Mouse (Mus musculus): Measurements from ENCODE around the gene 9530077C05Rik. TPM values are rescaled to one million over a fixed set of nuclear protein-coding genes. Genes with fewer than 3 reads are reported as not detected.
A peak's percentile ranks its signal among the peaks of the same experiment; 100 is the strongest.
"Not testable (repeated sequence)": the region's sequence is repeated elsewhere in the genome, so short reads cannot be mapped to it uniquely, and the experiment has no call there.

The 9530077C05Rik gene
- total RNA-seq, 2 experiments from 2014 or later: 0.39 to 0.55 TPM

DNA sequence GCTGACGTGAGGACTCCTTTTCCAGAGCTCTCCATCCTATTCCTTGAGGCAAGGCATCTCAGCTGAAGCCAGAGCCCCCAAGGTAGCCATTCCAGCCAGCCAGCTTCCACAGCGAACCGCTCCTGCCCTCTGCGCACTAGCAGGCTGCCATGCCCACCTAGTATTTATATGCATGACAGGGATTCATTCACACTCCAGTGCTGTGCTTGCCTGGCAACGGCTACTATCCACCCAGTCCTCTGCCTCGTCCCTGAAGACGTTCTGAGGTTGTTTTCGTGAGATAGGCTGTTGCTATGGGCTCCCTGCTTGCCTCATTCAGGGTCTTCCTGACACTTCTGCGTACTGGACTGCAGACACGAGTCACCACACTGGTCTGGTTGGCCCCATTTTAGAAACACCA lies 41.4 kb downstream of the 9530077C05Rik start:
- intact Hi-C loops (cut with DNase I): no loop called here
- no peak for DNase-seq

DNA sequence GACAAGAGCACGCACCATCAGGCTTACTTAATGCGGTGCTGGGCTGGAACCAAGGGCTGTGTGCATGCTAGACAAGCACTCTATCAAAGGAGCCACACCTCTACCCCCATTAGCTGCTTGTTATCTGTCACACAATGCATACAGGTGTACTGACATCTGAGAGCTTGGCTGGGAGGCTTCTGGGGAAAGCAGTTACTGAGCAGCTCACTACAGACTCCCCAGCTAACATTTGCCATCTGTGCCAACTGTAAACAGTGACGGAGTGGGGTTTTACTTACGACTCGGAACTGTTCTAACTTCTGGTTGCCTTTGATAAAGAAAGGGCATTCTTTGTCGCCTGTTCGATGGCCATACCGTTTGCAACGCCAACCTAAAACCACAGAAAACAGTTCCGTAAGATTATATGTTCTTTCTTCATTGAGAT lies 42.2 kb downstream of the 9530077C05Rik start:
- intact Hi-C loops (cut with DNase I): no loop called here
- no peak for DNase-seq

DNA sequence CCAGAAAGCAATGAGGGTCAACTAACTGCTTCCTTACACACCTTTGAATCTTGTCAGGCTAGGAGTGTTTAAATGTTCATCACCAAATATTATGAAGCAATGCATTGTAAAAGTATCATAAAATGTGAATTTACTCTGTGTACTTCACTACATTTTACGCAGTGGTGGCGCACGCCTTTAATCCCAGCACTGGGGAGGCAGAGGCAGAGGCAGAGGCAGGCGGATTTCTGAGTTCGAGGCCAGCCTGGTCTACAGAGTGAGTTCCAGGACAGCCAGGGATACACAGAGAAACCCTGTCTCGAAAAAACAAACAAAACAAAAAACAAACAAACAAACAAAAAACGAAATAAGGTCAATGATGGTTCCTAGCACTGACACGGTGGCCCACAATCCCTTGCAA lies 42.7 kb downstream of the 9530077C05Rik start, which contains the start of gene Gm17545:
TSS of gene Gm17545 (plus strand) at position 301 of the 400 bp plus-strand sequence.
- intact Hi-C loops (cut with DNase I); DNase-seq: not testable (repeated sequence)

DNA sequence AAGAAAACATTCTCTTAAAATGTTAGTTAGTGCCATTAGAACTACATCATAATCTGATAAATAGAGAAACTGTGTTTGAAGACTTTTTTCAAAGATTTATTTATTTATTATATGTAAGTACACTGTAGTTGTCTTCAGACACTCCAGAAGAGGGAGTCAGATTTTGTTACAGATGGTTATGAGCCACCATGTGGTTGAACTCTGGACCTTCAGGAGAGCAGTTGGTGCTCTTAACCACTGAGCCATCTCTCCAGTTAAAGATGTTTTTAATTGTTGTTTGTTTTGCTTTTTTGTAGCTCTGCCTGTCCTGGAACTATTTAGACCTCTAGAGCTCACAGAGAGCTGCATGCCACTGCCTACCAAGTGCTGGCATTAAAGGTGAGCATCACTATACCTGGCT lies 43.7 kb downstream of the 9530077C05Rik start:
- DNase-seq: no peak
- intact Hi-C loops (cut with DNase I): no loop called here

DNA sequence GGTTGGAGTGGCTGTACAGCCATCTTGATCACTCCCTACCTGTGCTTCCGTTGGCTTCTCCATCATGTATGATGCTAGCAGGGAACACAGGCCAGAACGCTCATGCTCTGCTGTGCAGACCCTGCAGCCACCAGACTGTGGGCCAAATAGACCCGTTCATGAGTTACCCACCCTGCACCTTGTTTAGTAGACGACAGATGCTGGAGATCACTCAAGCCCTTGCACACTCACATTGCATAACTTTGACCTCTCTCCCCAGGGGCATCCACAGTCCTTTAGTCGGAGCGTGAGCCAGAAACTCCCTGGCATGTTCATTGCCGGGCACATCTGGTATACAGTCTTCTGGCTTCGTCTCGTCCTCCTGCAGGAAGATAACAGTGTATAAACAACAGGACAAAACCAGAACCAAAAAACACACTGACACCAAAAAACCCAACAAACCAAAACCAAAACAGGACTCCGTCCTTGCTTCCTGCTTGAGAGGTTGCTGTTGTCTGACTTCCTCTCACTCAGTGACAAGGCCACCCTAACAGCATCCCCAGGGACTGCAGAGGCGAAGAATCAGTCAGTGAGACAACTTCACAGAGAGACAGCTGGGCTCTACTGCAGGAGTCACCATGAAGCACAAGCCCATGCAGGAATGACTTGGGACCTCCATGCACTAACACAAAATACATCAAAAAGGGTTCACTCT lies 46.0 kb downstream of the 9530077C05Rik start:
- DNase-seq: peak in 1 of 2 experiments; percentile 13
- intact Hi-C loops (cut with DNase I): no loop called here

DNA sequence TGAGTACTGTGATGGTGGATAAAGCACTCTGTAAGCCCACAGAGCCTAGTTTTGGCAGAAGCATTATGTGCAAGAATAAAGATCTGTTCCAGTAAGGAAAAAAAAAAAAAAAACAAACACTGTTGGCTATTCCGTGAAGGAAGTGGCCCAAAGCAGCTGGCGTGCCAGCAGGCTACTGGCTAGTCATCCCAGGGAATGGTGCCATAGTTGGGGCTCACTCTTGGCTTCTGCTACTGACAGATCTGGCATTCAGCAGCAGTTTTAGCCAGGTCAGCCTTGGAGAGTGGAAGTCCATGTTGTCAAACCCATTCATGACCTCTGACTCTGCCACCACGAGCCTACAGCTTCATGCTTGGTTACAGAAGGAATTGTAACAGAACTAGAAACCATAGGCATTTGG lies 50.6 kb downstream of the 9530077C05Rik start:
- peak in 1 of 2 experiments; percentile 35 for DNase-seq
- intact Hi-C loops (cut with DNase I): no loop called here

DNA sequence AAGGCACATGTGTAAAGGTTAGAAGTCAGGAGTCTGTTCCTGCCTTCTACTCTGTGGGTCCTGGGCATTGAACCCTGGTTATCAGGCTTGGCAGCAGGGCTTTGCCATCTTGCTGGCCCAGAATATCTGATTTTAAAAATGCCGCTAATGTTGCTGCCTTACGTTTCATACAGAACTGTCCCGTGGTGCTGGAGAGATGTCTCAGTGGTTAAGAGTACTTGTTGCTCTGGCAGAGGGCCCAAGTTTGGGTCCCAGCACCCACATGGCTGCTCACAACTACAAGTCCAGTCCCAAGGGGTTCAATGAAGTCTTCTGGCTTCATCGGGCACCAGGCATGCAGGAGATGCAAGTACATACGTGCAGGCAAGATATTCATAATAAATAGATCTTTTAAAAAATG lies 54.9 kb downstream of the 9530077C05Rik start:
- DNase-seq: no peak
- intact Hi-C loops (cut with DNase I): no loop called here

DNA sequence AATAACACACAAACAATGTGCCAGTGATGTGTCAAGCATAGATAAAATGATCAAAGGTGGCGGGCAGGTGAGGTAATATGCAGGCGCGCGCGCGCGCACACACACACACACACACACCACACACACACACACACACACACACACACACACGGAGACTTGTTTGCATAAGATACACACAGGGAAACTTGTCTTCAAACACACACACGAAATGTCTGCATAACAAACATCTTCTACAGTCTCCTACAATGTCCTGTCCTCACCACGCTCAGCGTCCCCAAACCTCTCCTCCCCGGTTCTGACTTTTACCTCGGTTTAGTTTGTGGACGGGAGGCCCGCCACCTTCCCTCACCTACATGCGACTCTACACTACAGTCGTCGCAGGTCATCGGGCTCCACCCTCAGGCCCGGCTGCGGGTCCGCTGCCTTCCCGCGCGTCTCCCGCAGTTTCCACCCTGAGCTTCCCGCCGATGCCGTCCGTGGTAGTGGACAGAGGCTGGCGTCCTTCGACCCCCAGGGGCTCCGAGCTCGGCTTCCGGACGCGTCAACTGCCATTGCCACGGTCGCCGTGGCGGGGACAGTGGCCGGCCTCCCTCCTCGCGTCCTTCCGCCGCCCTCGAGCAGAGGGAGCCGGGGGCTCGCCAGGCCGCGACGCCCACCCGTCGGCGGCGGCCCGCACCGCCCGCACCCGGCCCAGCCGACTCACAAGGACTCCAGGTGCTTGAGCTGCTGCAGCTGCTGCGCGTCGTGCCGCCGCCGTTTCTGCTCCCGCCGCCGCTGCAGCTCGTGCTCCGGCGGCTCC lies 56.3 kb downstream of the 9530077C05Rik start:
- intact Hi-C loops (cut with DNase I): no loop called here
- DNase-seq: peak; percentile 54 to 67

DNA sequence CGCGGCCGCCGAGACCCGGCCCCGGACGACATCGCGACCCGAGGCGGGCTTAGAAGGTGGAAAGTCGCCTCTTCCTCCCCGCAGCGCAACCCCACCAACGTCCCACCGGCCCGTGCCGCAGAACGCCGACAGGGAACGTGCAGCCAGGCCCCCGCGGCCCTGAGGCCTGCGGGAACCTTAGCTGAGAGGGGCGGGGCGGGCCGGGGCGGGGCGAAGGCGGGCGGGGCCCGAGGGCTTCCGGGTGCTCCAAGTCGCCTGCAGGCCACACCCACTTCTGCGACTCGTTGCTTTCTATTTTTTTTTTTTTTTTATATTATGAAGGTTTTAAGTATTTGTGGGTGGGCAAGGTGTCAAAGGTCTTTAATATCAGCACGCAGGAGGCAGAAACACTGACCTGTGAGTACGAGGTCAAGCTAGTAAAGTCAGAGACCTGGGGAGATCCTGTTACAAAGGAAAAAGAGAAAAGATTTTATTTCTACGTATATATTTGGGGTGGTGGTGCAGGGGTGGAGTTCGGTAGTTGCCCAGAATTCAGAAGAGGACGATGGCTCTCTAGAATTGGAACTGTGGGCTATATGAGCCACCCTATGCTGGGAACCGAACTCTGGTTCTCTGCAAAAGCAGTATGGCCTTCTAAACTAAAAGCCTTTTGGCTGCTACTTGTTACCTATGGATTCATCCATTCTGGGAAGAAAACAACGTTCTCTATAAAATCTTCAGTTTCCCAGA lies 57.0 kb downstream of the 9530077C05Rik start:
- peak in 1 of 2 experiments; percentile 78 for DNase-seq
- intact Hi-C loops (cut with DNase I): no loop called here

DNA sequence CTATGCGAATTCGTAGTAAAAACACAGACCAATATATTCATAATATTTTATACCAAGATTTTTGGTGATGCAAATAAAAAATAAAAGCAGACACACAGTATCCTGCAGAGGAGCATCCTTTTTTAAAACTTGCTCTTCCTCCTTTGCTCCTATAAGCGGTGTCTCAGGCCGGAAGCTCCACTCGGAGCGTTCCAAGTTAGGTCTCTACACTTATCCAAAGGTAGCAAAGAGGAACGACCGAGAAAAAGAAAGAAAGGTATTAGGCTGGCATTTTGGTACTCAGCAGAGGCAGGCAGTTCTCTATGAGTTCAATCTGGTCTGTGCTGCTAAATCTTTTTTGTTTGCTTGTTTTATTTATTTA lies 57.6 kb downstream of the 9530077C05Rik start:
- intact Hi-C loops (cut with DNase I): no loop called here

DNA sequence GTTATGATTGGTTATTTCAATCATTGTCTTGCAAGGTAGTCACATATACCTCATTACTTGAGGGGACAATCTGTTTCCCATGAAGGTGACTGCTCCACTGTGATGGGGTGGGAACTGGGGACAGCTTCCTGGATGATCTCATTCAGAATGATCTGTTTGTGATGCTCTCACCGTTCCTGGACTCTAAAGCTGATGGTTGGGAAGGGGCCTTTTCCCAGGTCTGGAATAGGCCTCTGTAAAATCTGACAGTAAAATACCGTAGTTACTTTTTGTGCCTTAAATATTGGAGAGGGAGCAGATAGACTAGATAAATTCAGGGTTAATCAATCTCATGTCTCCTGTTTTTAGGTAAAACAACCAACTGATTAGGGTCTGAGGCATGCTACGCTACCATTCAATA lies 58.3 kb downstream of the 9530077C05Rik start, which contains the start of gene Rp9:
TSS of gene Rp9 (minus strand) at position 101 of the 400 bp plus-strand sequence.
- DNase-seq: no peak
- intact Hi-C loops (cut with DNase I): no loop called here

More for the DNA sequence above, 57.6 kb downstream of the 9530077C05Rik start:
- DNase-seq: no peak

DNA sequence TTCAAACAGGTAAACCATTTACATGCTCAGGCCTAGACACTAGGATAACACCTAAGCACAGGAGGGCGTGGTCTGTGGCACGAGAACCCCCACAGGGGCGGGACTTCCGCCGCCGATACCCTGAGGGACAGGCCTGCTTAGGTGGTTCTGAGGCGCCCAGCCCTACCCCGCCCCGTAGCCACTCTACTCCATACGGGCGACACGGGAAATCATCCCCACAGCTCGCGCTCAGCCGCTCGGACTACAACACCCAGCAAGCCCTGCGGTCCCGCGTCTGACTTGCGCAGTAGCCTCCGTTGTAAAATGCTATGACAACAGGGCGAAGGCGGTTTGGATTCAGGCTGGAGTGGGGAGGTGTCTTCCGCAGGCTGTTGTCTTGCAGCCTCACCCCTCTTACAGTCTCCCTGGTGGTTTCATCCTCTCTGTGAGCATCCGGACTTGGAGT lies 64.1 kb downstream of the 9530077C05Rik start, which contains the start of gene Bbs9:
TSS of gene Bbs9 (plus strand) at position 292 of the 445 bp plus-strand sequence.
- intact Hi-C loops (cut with DNase I): no loop called here
- peak; percentile 87 to 92 for DNase-seq

DNA sequence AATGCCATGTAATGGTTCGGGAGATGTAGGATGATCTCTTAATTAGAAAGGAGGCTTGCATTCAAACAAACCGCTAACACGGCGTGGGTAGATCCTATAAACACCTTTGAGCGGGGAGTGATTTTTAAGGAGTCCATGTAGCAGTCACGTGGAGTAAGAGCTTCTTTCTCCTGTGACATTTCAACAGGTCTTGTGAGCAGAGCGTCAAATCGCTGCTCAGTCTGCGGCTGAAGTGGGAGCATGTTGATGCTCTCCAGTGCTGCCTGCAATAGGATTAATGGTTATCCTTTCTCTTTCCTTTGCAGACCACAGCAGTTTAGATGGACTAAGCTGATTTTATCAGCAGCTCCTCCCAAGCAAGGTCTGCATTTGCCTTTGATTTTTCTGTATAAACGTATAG lies 65.0 kb downstream of the 9530077C05Rik start:
- DNase-seq: peak in 1 of 2 experiments; percentile 10
- intact Hi-C loops (cut with DNase I): no loop called here

DNA sequence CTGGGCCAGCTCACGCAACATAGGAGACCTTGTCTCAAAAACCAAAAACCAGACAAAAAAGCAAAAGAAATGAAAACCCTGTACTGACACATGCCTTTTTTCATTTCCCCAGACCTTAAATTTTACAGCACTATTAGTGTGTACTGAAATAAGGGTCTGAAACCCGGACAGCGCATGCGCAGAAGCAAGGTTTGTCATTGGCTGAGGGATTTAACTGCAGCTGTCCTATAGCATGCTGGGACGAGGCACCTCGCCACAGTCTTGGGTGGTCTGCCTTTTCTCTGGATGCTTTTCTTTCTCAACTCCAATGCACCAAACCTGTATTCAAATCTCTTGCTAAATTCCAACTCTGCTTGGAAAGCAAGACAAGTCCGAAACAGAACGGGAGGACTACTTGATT lies 67.6 kb downstream of the 9530077C05Rik start:
- intact Hi-C loops (cut with DNase I): no loop called here

DNA sequence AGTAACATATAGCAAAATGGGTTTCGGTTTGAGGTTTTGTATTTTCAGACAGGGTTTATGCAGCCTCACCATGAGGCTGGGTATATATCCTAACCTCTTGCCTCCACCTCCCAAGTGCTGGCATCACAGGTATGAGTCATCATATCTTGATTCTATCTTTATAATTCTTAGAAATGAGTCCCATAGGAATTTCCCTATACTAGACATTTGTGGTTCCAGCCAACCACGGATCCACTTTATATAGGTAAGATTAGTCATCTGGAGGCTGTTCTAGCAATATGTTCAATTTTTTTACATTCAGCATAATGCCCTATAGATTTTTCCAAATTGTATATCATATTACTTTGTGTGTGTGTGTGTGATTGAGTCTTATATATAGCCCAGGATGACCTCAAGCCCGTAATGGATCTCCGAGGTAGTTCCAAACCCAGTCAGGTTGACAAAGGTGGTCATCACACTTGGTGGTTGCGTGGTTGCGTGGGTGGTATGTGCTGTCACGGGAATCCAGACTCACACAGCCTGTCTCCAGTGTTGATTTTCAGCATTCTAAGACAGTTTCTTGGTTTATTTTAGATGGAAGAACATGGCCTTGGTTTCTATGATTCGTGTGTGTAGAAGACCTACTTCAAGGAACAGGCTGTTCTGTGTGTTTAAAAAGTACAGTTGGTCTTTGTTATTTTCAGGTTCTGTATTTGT lies 72.7 kb downstream of the 9530077C05Rik start:
- intact Hi-C loops (cut with DNase I): no loop called here
- no peak for DNase-seq

More for the DNA sequence above, 67.6 kb downstream of the 9530077C05Rik start:
- no peak for DNase-seq

DNA sequence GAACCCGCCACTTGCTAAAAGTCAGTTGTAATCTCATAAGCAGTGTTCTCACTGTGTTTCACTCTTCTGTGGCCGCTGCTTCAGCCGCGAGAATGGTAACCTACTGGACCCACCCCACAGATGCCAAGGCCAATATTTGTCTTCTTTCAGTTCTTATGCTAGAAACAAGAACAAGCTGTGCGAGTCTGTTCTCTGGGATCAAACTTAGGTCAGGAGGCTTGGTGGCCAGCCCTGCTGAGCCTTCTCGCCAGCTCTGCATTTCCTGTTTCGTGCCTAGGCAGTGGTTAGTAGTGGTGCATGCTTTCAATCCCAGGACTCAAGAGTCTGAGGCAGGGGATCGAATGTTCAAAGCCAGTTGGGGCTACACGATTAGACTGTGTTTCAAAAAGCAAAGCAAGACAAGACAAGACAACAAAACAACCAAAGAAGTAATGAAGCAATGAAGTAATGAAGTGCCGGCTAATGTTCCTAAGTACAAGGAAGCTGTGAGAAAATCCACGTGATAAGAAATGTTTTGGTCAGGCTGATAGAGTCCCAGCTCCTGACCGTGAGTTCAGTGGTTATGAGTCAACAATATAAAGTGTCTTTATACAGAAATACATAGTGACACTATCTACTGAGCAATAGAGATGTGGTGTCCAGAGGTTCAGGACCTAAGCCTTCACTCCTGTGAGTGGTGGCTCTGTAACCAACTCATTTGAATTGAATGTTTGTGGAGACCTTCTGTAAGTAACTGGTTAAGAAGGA lies 73.4 kb downstream of the 9530077C05Rik start:
- DNase-seq: no peak

DNA sequence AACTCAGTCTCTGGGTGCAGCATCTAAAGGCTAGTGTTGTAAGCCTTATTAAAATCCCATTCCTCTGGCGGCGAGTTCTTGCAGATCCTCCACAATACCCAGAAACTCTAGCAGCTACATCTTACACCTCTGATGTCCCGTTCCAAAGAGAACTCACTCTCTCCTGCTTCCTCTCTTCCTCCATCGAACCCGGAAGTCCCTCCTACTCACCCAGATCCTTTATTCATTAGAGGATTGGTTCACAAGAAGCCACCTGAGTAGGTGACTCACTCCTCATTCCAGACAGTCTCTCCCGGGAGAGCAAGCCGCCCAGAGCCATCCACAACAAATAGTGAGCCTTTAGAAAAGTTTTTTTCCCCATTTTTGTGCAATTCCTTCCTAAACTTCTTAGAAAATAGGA lies 74.9 kb downstream of the 9530077C05Rik start:
- intact Hi-C loops (cut with DNase I): no loop called here
- no peak for DNase-seq

More for the DNA sequence above, 73.4 kb downstream of the 9530077C05Rik start:
- intact Hi-C loops (cut with DNase I): no loop called here

DNA sequence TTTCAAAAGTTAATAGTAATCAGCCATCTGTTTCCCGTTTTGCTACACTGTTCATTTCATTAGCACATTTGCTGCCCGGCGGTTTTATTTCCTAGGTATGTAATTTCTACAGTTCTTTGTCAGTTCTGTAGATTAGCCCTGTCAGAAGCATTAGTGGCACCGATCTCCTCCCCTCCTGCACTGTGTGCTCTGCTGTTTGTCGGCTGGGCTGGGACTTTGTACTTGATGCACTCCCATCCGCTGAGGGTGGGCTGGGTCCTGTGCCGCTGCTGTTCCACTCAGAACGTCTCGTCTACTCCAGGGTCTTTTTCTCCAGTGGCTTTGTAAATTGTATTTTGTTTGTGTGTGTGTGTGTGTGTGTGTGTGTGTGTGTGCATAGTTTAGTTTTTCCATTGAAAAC lies 77.7 kb downstream of the 9530077C05Rik start:
- no peak for DNase-seq
- intact Hi-C loops (cut with DNase I): no loop called here

All from heart, postnatal 14 days (tissue).